Mouse (Mus musculus): ENCODE data around the gene Tsga10.

DNA sequence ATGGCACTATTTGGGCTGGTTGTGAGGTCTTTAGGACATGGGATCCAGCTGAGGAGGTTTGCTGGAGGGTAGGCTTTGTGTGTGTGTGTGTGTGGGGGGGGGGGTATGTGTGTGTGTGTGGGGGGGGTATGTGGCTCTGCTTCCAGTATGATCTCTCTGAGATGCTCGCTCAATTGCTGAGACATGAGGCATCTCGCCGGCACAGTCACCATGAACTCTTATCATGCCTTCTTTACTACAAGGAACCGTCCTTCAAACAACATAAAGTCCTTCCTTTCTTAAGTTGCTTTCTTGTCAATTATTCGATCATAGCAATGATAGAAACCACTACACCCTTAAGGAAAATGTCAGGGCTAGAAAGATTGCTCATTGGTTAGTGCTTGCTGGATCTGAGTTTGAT lies 155.1 kb downstream of the Tsga10 start:
- TF ChIP-seq MAFK (IDR thresholded peaks at IDR 0.05; ENCODE audit: insufficient read depth, low read depth, low read length): no peak
- no peak for TF ChIP-seq CHD2 (IDR thresholded peaks at IDR 0.05; ENCODE audit: low read depth, low read length)
- TF ChIP-seq HCFC1 (IDR thresholded peaks at IDR 0.05; ENCODE audit: borderline replicate concordance, insufficient read depth, low read length): no peak
- no peak for TF ChIP-seq ZC3H11A (IDR thresholded peaks at IDR 0.05; ENCODE audit: borderline replicate concordance, low read depth, low read length)
